Mouse (Mus musculus) embryonic facial prominence, embryonic 15.5 days (tissue): ENCODE measurements around the gene Fancc. TPM values are rescaled to one million over a fixed set of nuclear protein-coding genes. Genes with fewer than 3 reads are reported as not detected.

Experiments used
- ATAC-seq: fragments of 200-750 bp; cut with Nextera tagmentation; 2 replicates; pipeline ENCODE4 v1.8.0; 2017; ENCODE audit warnings: low read depth, moderate TSS enrichment; ENCODE audit not compliant: insufficient number of reproducible peaks, low FRiP score, low TSS enrichment
- H3K27ac ChIP-seq: fragments of 300-500 bp; sonication (generic); replicated peaks from 2 replicates; pipeline ENCODE4 v1.5.1; 2015; ENCODE audit warnings: mild to moderate bottlenecking, inconsistent platforms
- H3K27me3 ChIP-seq: fragments of 300-500 bp; sonication (generic); 2 replicates; pipeline ENCODE4 v1.6.1; 2015; ENCODE audit warnings: inconsistent platforms
- H3K36me3 ChIP-seq: fragments of 300-500 bp; sonication (generic); 2 replicates; pipeline ENCODE4 v1.6.1; 2015; ENCODE audit warnings: mild to moderate bottlenecking, inconsistent platforms
- H3K4me1 ChIP-seq: fragments of 300-500 bp; sonication (generic); 2 replicates; pipeline ENCODE4 v1.6.1; 2015; ENCODE audit warnings: inconsistent platforms
- H3K4me2 ChIP-seq: fragments of 300-500 bp; sonication (generic); replicated peaks from 2 replicates; pipeline ENCODE4 v1.6.1; 2015; ENCODE audit warnings: mild to moderate bottlenecking, inconsistent platforms
- H3K4me3 ChIP-seq: fragments of 300-500 bp; sonication (generic); replicated peaks from 2 replicates; pipeline ENCODE4 v1.5.1; 2015; ENCODE audit warnings: mild to moderate bottlenecking, inconsistent platforms
- H3K9ac ChIP-seq: fragments of 300-500 bp; sonication (generic); 2 replicates; pipeline ENCODE4 v1.6.1; 2015; ENCODE audit warnings: inconsistent platforms
- H3K9me3 ChIP-seq: fragments of 300-500 bp; sonication (generic); replicated peaks from 2 replicates; pipeline ENCODE4 v1.6.1; 2016; ENCODE audit warnings: inconsistent platforms
- WGBS: fragments of 180-500 bp; shearing (Covaris S2); methylation state at CpG from one replicate; pipeline ENCODE4 v1.1.7; 2015; 5-methylcytosine and 5-hydroxymethylcytosine counted together
- polyA plus RNA-seq: library from polyadenylated mRNA; unstranded; fragments of >200 nt; fragmentation: Nextera tagmentation; extraction: Ambion mirVana; gene quantifications from 2 replicates; pipeline ENCODE4 v1.2.1, GENCODE M21; 2015

Gene Fancc
- 22.8 and 22.9 TPM in 2 replicates for polyA plus RNA-seq

- Histone ChIP-seq H3K4me3 (no peak within 1 kb of the TSS), H3K4me1 (peaks cover 12% of the 10 kb centered on the region), H3K4me2 (peak within 1 kb of the TSS; percentile 27), H3K36me3 (no peaks in the 10 kb centered on the region), H3K27me3 (no peaks in the 10 kb centered on the region), H3K9me3 (no peaks in the 10 kb centered on the region), H3K27ac (peak within 1 kb of the TSS; percentile 51; the same call in 1 of the 2 replicates), H3K9ac (no peak within 1 kb of the TSS)
- 22% methylated on average over 23 of the region's 23 CpGs for WGBS
- ATAC-seq, result no peak
Observed at GRCm38 (mm10) chr13:63496646-63497582, at the start of gene Fancc. Fancc (minus strand) TSS chr13:63497278.

GRCm38 (mm10) chr13:63545291-63545690, 48.2 kb upstream of the Fancc start:
- Histone ChIP-seq H3K27me3 (no peaks in the 10 kb centered on the region), H3K9me3 (no peaks in the 10 kb centered on the region), H3K4me3 (no peak overlapping the region), H3K4me2 (no peak overlapping the region), H3K27ac (no peak overlapping the region), H3K9ac (no peak overlapping the region), H3K36me3 (peaks cover 53% of the 10 kb centered on the region), H3K4me1 (peaks cover 12% of the 10 kb centered on the region; the same call in 1 of the 2 replicates)
- 80% methylated on average over 7 of the region's 7 CpGs for WGBS
- ATAC-seq, result no peak

- no peak for ATAC-seq
- Histone ChIP-seq H3K36me3 (peaks cover 57% of the 10 kb centered on the region), H3K9me3 (no peaks in the 10 kb centered on the region), H3K27me3 (no peaks in the 10 kb centered on the region), H3K27ac (no peak overlapping the region), H3K4me3 (no peak overlapping the region), H3K4me2 (no peak overlapping the region), H3K9ac (no peak overlapping the region), H3K4me1 (peaks cover 12% of the 10 kb centered on the region; the same call in 1 of the 2 replicates)
- 71% methylated on average over 5 of the region's 5 CpGs for WGBS
Observed at GRCm38 (mm10) chr13:63544967-63545253, 47.8 kb upstream of the Fancc start.

- Histone ChIP-seq H3K9me3 (no peaks in the 10 kb centered on the region), H3K27me3 (no peaks in the 10 kb centered on the region), H3K9ac (no peak overlapping the region), H3K27ac (no peak overlapping the region), H3K4me1 (peaks cover 11% of the 10 kb centered on the region; the same call in 1 of the 2 replicates), H3K4me2 (no peak overlapping the region), H3K36me3 (peaks cover 62% of the 10 kb centered on the region), H3K4me3 (no peak overlapping the region)
- ATAC-seq, result no peak
- WGBS, result 72% methylated on average over 13 of the region's 13 CpGs
Observed at GRCm38 (mm10) chr13:63544119-63544966, 47.3 kb upstream of the Fancc start.

- Histone ChIP-seq H3K27ac (no peak overlapping the region), H3K4me3 (no peak overlapping the region), H3K4me1 (peaks cover 2% of the 10 kb centered on the region; the same call in 1 of the 2 replicates), H3K27me3 (no peaks in the 10 kb centered on the region), H3K4me2 (no peak overlapping the region), H3K9ac (no peak overlapping the region), H3K36me3 (peaks cover 71% of the 10 kb centered on the region), H3K9me3 (no peaks in the 10 kb centered on the region)
- WGBS, result 57% methylated on average over 6 of the region's 6 CpGs
- ATAC-seq, result no peak
Observed at GRCm38 (mm10) chr13:63543459-63543858, 46.4 kb upstream of the Fancc start.

GRCm38 (mm10) chr13:63542796-63543384, 45.8 kb upstream of the Fancc start:
- Histone ChIP-seq H3K27me3 (no peaks in the 10 kb centered on the region), H3K9me3 (no peaks in the 10 kb centered on the region), H3K27ac (no peak overlapping the region), H3K4me3 (no peak overlapping the region), H3K9ac (no peak overlapping the region), H3K4me2 (no peak overlapping the region), H3K36me3 (peaks cover 72% of the 10 kb centered on the region), H3K4me1 (no peaks in the 10 kb centered on the region; the same call in 1 of the 2 replicates)
- WGBS, result 61% methylated on average over 3 of the region's 3 CpGs
- ATAC-seq, result no peak

- ATAC-seq, result no peak
- Histone ChIP-seq H3K27me3 (no peaks in the 10 kb centered on the region), H3K4me1 (no peaks in the 10 kb centered on the region), H3K9me3 (no peaks in the 10 kb centered on the region), H3K9ac (no peak overlapping the region), H3K4me2 (no peak overlapping the region), H3K36me3 (peaks cover 78% of the 10 kb centered on the region), H3K4me3 (no peak overlapping the region), H3K27ac (no peak overlapping the region)
Observed at GRCm38 (mm10) chr13:63541510-63541909, 44.4 kb upstream of the Fancc start.

- Histone ChIP-seq H3K36me3 (peaks cover 85% of the 10 kb centered on the region), H3K27ac (no peak overlapping the region), H3K9ac (no peak overlapping the region), H3K4me3 (no peak overlapping the region), H3K4me2 (no peak overlapping the region), H3K4me1 (no peaks in the 10 kb centered on the region), H3K9me3 (no peaks in the 10 kb centered on the region), H3K27me3 (no peaks in the 10 kb centered on the region)
- 85% methylated on average over 12 of the region's 12 CpGs for WGBS
- no peak for ATAC-seq
Observed at GRCm38 (mm10) chr13:63540584-63540983, 43.5 kb upstream of the Fancc start.

- H3K27me3 ChIP-seq, result no peaks in the 10 kb centered on the region
- H3K27ac ChIP-seq, result no peak overlapping the region
- ATAC-seq, result no peak
- 74% methylated on average over 4 of the region's 4 CpGs for WGBS
- H3K9me3 ChIP-seq, result no peaks in the 10 kb centered on the region
- peaks cover 4% of the 10 kb centered on the region for H3K4me1 ChIP-seq
- H3K4me2 ChIP-seq, result no peak overlapping the region
- H3K4me3 ChIP-seq, result no peak overlapping the region
- peaks cover 97% of the 10 kb centered on the region for H3K36me3 ChIP-seq
- H3K9ac ChIP-seq, result no peak overlapping the region
Observed at GRCm38 (mm10) chr13:63534981-63535380, 37.9 kb upstream of the Fancc start.

- no peak overlapping the region for H3K4me2 ChIP-seq
- no peak for ATAC-seq
- H3K9ac ChIP-seq, result no peak overlapping the region
Observed at GRCm38 (mm10) chr13:63530857-63531256, 33.8 kb upstream of the Fancc start.

GRCm38 (mm10) chr13:63530371-63530764, 33.3 kb upstream of the Fancc start:
- H3K9me3 ChIP-seq, result no peaks in the 10 kb centered on the region
- peaks cover 49% of the 10 kb centered on the region for H3K4me1 ChIP-seq
- H3K36me3 ChIP-seq, result peaks cover 72% of the 10 kb centered on the region

More at GRCm38 (mm10) chr13:63530857-63531256, 33.8 kb upstream of the Fancc start:
- 72% methylated on average over 9 of the region's 9 CpGs for WGBS
- Histone ChIP-seq H3K9me3 (no peaks in the 10 kb centered on the region), H3K27ac (no peak overlapping the region), H3K27me3 (no peaks in the 10 kb centered on the region), H3K4me3 (no peak overlapping the region), H3K4me1 (peaks cover 44% of the 10 kb centered on the region), H3K36me3 (peaks cover 75% of the 10 kb centered on the region)

More at GRCm38 (mm10) chr13:63530371-63530764, 33.3 kb upstream of the Fancc start:
- 53% methylated on average over 3 of the region's 3 CpGs for WGBS
- Histone ChIP-seq H3K27ac (no peak overlapping the region; the same call in 1 of the 2 replicates), H3K9ac (no peak overlapping the region), H3K4me3 (no peak overlapping the region), H3K27me3 (no peaks in the 10 kb centered on the region), H3K4me2 (no peak overlapping the region)
- ATAC-seq, result no peak
